Mouse (Mus musculus): Measurements from ENCODE around the gene Gpr89.

Gpr89 gene

GRCm38 (mm10) chr3:96881557-96881956 is 23.6 kb downstream of the Gpr89 start:
- TF ChIP-seq GATA4 (IDR thresholded peaks at IDR 0.05; ENCODE audit: insufficient replicate concordance, low read length), result no peak

- TF ChIP-seq GATA4 (IDR thresholded peaks at IDR 0.05; ENCODE audit: insufficient replicate concordance, low read length), result no peak
Measured at GRCm38 (mm10) chr3:96880385-96880784, 24.8 kb downstream of the Gpr89 start.

GRCm38 (mm10) chr3:96879536-96879935 is 25.6 kb downstream of the Gpr89 start:
- TF ChIP-seq GATA4 (IDR thresholded peaks at IDR 0.05; ENCODE audit: insufficient replicate concordance, low read length), result no peak

DNA sequence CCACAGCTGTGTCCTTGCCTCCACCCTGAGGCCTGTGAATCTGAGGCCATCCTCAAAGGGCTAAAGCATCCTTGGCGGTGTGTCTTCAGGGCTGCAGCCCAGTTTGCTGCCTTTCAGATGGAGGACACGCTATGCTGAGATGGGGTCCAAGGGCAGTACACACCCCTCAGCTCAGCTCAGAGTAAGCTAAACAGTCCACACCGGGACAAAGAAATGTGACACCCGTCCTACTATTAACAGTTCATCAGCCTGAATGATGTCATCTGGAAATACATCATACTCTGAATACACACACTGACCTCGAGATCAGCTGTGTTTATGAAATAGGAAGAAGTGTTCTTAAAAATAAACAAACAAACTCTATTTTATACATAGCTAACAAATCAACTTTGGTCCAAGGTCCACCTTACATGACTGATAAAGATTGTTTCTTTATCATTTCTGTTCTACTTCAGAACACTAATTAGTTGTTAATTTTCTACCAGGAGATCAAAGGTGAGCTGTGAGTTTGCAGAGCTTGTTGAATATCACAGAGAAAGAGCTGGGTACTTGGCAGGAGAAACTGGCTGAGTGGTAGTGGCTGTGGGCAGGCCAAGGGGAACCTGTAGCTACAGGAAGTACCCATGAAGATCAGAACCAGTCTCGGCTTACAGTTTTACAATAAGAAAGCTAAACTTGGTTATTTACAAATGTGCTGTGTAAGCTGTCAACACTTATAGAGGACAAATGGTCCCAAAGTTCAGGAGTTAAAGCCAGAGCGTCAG is 30.2 kb downstream of the Gpr89 start:
- no peak for TF ChIP-seq GATA4 (IDR thresholded peaks at IDR 0.05; ENCODE audit: insufficient replicate concordance, low read length)

GRCm38 (mm10) chr3:96872501-96872900 is 32.6 kb downstream of the Gpr89 start:
- no peak for TF ChIP-seq GATA4 (IDR thresholded peaks at IDR 0.05; ENCODE audit: insufficient replicate concordance, low read length)

DNA sequence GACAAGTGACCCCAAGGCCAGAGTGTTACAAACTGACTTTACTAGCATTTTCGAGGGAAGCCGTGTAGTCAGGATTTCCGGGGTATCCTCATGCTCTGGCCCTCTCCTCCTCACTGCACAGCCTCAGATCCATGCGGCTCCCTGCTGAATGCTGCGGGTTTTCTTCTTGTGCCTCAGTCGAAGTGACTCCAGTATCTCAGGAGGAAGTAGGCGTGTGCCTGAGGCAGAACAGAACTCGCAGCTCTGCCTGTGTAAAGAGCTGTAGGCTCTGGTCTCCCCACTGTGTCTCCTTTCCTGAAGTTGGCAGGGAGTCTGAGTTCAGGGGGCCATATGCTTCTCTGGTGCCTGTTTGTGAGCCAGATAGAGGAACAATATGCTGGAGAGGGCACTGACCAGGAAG is 34.1 kb downstream of the Gpr89 start:
- no peak for TF ChIP-seq GATA4 (IDR thresholded peaks at IDR 0.05; ENCODE audit: insufficient replicate concordance, low read length)

- no peak for TF ChIP-seq GATA4 (IDR thresholded peaks at IDR 0.05; ENCODE audit: insufficient replicate concordance, low read length)
Measured at GRCm38 (mm10) chr3:96870270-96870669, 34.9 kb downstream of the Gpr89 start.

- TF ChIP-seq GATA4 (IDR thresholded peaks at IDR 0.05; ENCODE audit: insufficient replicate concordance, low read length), result no peak
Measured at GRCm38 (mm10) chr3:96869091-96869490, 36.1 kb downstream of the Gpr89 start.

- no peak for TF ChIP-seq GATA4 (IDR thresholded peaks at IDR 0.05; ENCODE audit: insufficient replicate concordance, low read length)
Measured at GRCm38 (mm10) chr3:96868566-96868965, 36.6 kb downstream of the Gpr89 start.

DNA sequence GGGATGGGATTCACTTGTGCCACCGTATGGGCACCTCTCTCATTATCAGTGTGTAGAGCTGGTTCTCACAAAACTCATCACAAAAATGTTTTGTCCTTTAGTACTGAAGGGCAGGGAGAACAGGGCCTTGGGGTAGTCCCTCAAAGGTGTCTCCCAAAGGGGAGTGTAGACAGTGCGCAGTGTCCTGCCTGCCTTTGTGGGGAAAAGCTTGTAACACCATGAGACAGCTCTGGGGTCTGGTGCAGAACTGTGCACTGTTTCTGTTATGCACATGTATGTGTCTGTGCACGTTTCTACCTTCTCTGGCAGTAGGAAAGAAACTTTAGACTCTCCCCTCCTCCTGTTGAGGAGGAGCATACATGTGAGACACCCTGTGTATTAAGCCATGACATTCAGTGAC is 37.3 kb downstream of the Gpr89 start:
- TF ChIP-seq GATA4 (IDR thresholded peaks at IDR 0.05; ENCODE audit: insufficient replicate concordance, low read length), result no peak

DNA sequence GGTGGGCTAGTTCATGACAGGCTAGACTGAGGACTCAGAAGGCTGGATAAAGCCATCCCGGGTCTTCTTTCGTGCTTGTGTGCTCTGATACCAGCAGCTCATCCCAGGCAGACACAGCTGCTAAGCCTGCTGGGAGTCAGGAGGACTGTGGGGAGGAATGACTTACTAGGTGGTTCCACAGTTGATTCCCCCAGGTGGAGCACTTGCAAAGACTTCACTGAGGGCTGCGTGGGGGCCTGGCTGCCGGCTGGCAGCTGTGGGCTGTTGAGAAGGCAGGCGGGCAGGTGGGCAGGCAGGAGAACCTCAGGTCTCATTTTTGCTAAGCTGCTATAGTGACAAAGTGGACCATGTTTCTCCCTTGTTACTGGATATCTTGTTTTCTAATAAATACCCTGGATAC is 44.6 kb downstream of the Gpr89 start:
- TF ChIP-seq GATA4 (IDR thresholded peaks at IDR 0.05; ENCODE audit: insufficient replicate concordance, low read length), result no peak

DNA sequence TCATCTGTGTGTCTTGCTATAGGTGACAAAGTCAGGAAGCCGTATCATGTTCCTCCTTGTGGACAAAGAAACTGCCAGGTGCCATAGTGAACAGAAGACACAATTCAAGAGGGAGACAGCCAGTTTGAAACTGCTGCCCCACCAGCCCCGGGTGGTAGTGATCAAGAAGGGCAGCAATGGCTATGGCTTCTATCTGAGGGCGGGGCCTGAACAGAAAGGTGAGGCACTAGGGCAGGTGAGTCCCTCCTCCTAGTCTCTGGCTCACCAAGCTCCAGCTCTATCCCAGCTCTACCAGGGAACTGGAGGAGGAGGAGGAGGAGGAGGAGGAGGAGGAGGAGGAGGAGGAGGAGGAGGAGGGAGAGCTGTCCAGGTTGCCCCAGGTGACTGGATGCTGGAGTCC is 49.3 kb downstream of the Gpr89 start:
- no peak for TF ChIP-seq GATA4 (IDR thresholded peaks at IDR 0.05; ENCODE audit: insufficient replicate concordance, low read length)

DNA sequence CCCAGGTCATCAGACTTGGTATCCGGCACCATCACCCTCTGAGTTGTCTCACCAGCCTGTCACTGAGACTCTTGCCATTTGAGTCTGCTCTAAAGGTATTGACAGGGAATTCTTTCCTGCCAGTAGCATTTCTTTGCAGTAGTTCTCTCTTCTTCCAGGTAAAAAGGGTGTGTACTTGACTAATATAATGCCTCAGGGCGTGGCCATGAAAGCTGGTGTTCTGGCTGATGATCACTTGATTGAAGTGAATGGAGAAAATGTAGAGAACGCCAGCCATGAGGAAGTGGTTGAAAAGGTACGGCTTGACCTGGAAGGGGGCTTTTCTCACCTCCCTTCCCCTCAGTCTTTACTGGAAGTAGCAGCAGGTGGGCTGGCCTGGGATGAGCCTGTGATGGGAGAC is 50.8 kb downstream of the Gpr89 start:
- no peak for TF ChIP-seq GATA4 (IDR thresholded peaks at IDR 0.05; ENCODE audit: insufficient replicate concordance, low read length)

DNA sequence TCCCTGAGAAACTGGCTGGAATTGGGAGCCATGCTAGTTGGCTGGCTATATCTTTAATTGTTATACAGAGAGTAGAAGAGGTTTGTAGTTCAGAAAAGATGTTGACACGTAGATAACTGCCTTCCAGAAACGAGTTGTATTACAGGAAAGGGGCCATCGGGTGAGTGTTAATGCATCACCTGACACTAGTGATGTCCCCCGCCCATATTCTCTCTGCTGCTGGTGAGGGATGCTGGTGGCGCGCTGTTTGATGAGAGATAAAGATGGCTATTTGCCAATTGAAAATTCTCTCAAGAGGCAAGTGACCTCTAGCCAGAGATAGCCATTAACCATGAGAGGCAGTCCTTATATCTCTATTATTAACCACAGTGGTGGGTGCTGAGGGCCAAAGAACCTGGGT is 52.6 kb downstream of the Gpr89 start:
- no peak for TF ChIP-seq GATA4 (IDR thresholded peaks at IDR 0.05; ENCODE audit: insufficient replicate concordance, low read length)

DNA sequence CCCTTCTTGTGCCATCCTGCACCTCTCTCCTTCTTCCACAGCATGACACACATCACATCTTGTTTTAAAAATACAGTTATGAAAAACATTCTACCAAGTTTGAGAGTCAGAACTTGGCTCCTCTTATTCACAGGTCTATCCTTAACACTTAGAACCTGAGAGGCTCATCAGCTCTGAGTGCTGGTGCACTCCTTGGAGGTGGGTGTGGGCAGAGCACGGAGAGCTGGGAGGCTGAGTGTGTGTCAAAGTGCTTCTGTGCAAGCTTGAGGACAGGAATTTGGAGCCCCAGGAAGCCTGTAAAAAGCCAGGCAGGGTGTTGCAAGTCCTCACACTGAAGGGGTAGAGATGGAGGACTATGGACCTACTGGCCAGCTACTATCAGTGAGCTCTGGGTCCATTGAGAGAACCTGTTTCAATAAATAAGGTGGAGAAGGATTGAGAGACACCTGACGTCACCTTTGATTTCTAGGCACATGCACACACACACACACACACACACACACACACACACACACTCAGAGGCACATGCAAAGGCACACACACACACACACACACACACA is 55.9 kb downstream of the Gpr89 start:
- no peak for TF ChIP-seq GATA4 (IDR thresholded peaks at IDR 0.05; ENCODE audit: insufficient replicate concordance, low read length)

DNA sequence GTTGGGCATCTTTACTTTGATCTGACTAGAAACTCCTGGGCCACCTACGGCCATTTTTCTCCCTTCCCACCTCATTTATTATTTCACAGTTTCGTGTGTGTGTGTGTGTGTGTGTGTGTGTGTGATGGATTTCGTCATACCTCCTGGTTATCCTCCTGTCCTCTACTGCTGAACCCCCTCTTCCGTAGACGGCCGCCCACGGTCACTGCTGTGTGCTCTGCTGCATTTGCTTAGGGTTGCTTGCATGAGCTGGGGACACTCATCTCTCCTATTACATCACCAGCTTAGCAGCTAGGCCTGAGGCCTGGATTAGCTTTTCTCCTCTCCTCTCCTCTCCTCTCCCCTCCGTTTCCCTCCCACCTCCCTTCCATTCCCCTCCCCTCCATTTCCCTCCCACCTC is 56.7 kb downstream of the Gpr89 start:
- TF ChIP-seq GATA4 (IDR thresholded peaks at IDR 0.05; ENCODE audit: insufficient replicate concordance, low read length), result no peak

GRCm38 (mm10) chr3:96847661-96848060 is 57.5 kb downstream of the Gpr89 start:
- no peak for TF ChIP-seq GATA4 (IDR thresholded peaks at IDR 0.05; ENCODE audit: insufficient replicate concordance, low read length)

Measured in liver, adult (tissue).